ENCODE assay signal across 9 mouse cellular contexts in the genomic region with DNA sequence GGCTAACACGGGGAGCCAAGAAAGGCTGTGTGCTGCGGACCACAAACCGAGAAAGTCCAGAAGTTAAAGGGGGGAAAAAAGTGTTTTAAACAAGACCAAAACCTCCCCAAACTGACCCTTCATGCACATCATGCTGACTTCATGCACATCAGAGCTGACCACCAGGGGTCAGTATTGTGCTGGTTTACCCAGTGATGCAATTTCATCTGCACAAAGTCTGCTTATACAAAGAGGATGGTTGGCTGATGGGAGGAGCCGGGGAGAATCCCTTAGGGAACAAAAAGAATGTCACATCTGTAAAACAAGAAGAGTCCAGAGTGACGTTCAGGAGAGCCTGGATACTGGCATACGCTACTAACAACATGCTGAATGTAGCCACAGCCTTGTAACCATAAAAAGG. TPM values are rescaled to one million over a fixed set of nuclear protein-coding genes. Genes with fewer than 3 reads are reported as not detected.
DNase-seq lines count a peak whose midpoint lies in the region; ATAC-seq and TF ChIP-seq lines count a peak whose summit lies in the region.
"Had no signal": no experiment of that assay in that cellular context is flagged by ENCODE, and none has a peak within 500 bp of the region (broad histone marks: within the 10 kb centered on the region; RNA-seq: fewer than 3 reads in every experiment).

No protein-coding gene starts in this region.

- DNase-seq in G1E (ENCODE audit: low spot score), result peak; percentile 60
- peak; percentile 72 for DNase-seq in adrenal gland, postnatal 25 days
- DNase-seq in embryonic facial prominence, embryonic 14.5 days (ENCODE audit: low spot score), result peak; percentile 82
- peak; percentile 77 to 87 for DNase-seq in heart, postnatal 10 days
- peak; percentile 48 for DNase-seq in left cerebral cortex, adult 11 months (ENCODE audit: low spot score)
- DNase-seq in lung, postnatal 4 days, result peak; percentile 44 to 77
- peak; percentile 86 for DNase-seq in right cerebral cortex, postnatal 4 days

- no peak overlapping the region for H3K4me3 ChIP-seq in G1E (ENCODE audit: low read depth, low read length)
- no peak overlapping the region for H3K4me3 ChIP-seq in embryonic facial prominence, embryonic 14.5 days (ENCODE audit: low read depth, low read length)
- H3K4me3 ChIP-seq: stomach, embryonic 15.5 days had no signal

- H3K27me3 ChIP-seq in G1E (ENCODE audit: insufficient read depth, low read length), result no peaks in the 10 kb centered on the region
- H3K27me3 ChIP-seq in embryonic facial prominence, embryonic 14.5 days (replicated peaks; ENCODE audit: control insufficient read depth, insufficient read depth, low read length), result no peaks in the 10 kb centered on the region
- H3K27me3 ChIP-seq: stomach, embryonic 15.5 days had no signal

- peaks cover 71% of the 10 kb centered on the region for H3K4me1 ChIP-seq in G1E (ENCODE audit: insufficient read depth, low read depth, low read length)
- no peaks in the 10 kb centered on the region for H3K4me1 ChIP-seq in embryonic facial prominence, embryonic 14.5 days (ENCODE audit: control insufficient read depth, insufficient read depth, low read length)
- H3K4me1 ChIP-seq: stomach, embryonic 15.5 days had no signal

- TF ChIP-seq CTCF in G1E (IDR thresholded peaks at IDR 0.05; ENCODE audit: low read depth, low read length), result peak; percentile 92

- H3K4me2 ChIP-seq in embryonic facial prominence, embryonic 14.5 days (ENCODE audit: low read depth, low read length), result no peak overlapping the region
- H3K4me2 ChIP-seq: stomach, embryonic 15.5 days had no signal

- no peak overlapping the region for H3K9ac ChIP-seq in embryonic facial prominence, embryonic 14.5 days (ENCODE audit: low read depth, low read length)
- H3K9ac ChIP-seq: stomach, embryonic 15.5 days had no signal

- H3K36me3 ChIP-seq in G1E (replicated peaks), result no peaks in the 10 kb centered on the region
- no peaks in the 10 kb centered on the region for H3K36me3 ChIP-seq in embryonic facial prominence, embryonic 14.5 days (ENCODE audit: control insufficient read depth, insufficient read depth, low read length)
- H3K36me3 ChIP-seq: stomach, embryonic 15.5 days had no signal

- H3K9me3 ChIP-seq in G1E (replicated peaks), result no peaks in the 10 kb centered on the region
- H3K9me3 ChIP-seq in embryonic facial prominence, embryonic 14.5 days (ENCODE audit: control insufficient read depth, low read length), result no peaks in the 10 kb centered on the region
- H3K9me3 ChIP-seq: stomach, embryonic 15.5 days had no signal

- ATAC-seq in G1E (ENCODE audit: extremely low read depth, insufficient number of reproducible peaks, low FRiP score, poor library complexity, severe bottlenecking), result no peak
- ATAC-seq in embryonic facial prominence, embryonic 14.5 days (ENCODE audit: low read depth), result no peak
- no peak for ATAC-seq in inflammation-experienced regulatory T-cells, adult 6 months

- intact Hi-C loops in heart, postnatal 10 days (cut with DNase I), result loop anchor here (1.0 to 5.0 kb wide), 2 partner anchors 62 to 327 kb away; no protein-coding TSS in a partner anchor

- no peak overlapping the region for H3K27ac ChIP-seq in embryonic facial prominence, embryonic 14.5 days (replicated peaks; ENCODE audit: low read depth, low read length)
- H3K27ac ChIP-seq: stomach, embryonic 15.5 days had no signal

- 30% methylated on average over 6 of the region's 6 CpGs for WGBS in embryonic facial prominence, embryonic 14.5 days

RNA-seq across cellular contexts. Expression of a gene that starts 10.8 kb away (rescaled TPM):
- total RNA-seq in G1E (2014; fragmentation: Nextera tagmentation), result 2.3 TPM in 1 of 2 replicates, not detected in the other
- 1.4 and 2.2 TPM in 2 replicates for total RNA-seq in G1E (2017)
- polyA plus RNA-seq in G1E (2012), result 0.22 and 0.33 TPM in 2 replicates
- 0.52 and 1.00 TPM in 2 replicates for total RNA-seq in adrenal gland, postnatal 25 days (2021)
- 0.13 and 0.21 TPM in 2 replicates for polyA plus RNA-seq in embryonic facial prominence, embryonic 14.5 days (2014; fragmentation: Nextera tagmentation; extraction: Ambion mirVana)
- under 1 TPM; 0.14 to 0.97 TPM for total RNA-seq in heart, postnatal 10 days (2021)
- 1 to 10 TPM in 1 of 3 experiments, under 1 TPM in 1, not detected in 1; 0.55 to 1.3 TPM for polyA plus RNA-seq in inflammation-experienced regulatory T-cells, adult 6 months (2017; shearing (Covaris generic))

RNA-seq across cellular contexts. Expression of a gene that starts 24.4 kb away (rescaled TPM):
- total RNA-seq in G1E (2014; fragmentation: Nextera tagmentation), result 84.3 and 99.8 TPM in 2 replicates
- total RNA-seq in G1E (2017), result 63.4 and 71.0 TPM in 2 replicates
- 14.3 and 15.6 TPM in 2 replicates for polyA plus RNA-seq in G1E (2012)
- total RNA-seq in adrenal gland, postnatal 25 days (2021), result 0.15 TPM in 1 of 2 replicates, not detected in the other
- polyA plus RNA-seq in embryonic facial prominence, embryonic 14.5 days (2014; fragmentation: Nextera tagmentation; extraction: Ambion mirVana), result 0.14 and 0.28 TPM in 2 replicates
- under 1 TPM; 0.42 to 0.69 TPM for total RNA-seq in heart, postnatal 10 days (2021)
- 10 to 100 TPM in 2 of 3 experiments, under 1 TPM in 1; 0.69 to 12.3 (median 11.3) TPM for polyA plus RNA-seq in inflammation-experienced regulatory T-cells, adult 6 months (2017; shearing (Covaris generic))

RNA-seq across cellular contexts. Expression of a gene that starts 27.3 kb away (rescaled TPM):
- not detected in 2 replicates for total RNA-seq in G1E (2014; fragmentation: Nextera tagmentation)
- not detected in 2 replicates for total RNA-seq in G1E (2017)
- polyA plus RNA-seq in G1E (2012), result not detected in 2 replicates
- total RNA-seq in adrenal gland, postnatal 25 days (2021), result not detected in 2 replicates
- 0.24 TPM in 1 of 2 replicates, not detected in the other for polyA plus RNA-seq in embryonic facial prominence, embryonic 14.5 days (2014; fragmentation: Nextera tagmentation; extraction: Ambion mirVana)
- total RNA-seq in heart, postnatal 10 days (2021), result not detected
- polyA plus RNA-seq in inflammation-experienced regulatory T-cells, adult 6 months (2017; shearing (Covaris generic)), result not detected

RNA-seq across cellular contexts. Expression of a gene that starts 41.1 kb away (rescaled TPM):
- total RNA-seq in G1E (2014; fragmentation: Nextera tagmentation) (1.0 and 1.7 TPM in 2 replicates), G1E (2017) (0.87 and 0.93 TPM in 2 replicates)
- polyA plus RNA-seq in G1E (2012), result 0.20 and 0.21 TPM in 2 replicates
- total RNA-seq in adrenal gland, postnatal 25 days (2021), result 0.12 TPM in 1 of 2 replicates, not detected in the other
- polyA plus RNA-seq in embryonic facial prominence, embryonic 14.5 days (2014; fragmentation: Nextera tagmentation; extraction: Ambion mirVana), result 0.07 and 1.0 TPM in 2 replicates
- total RNA-seq in heart, postnatal 10 days (2021), result under 1 TPM in 1 of 2 experiments, not detected in 1; 0.15 TPM
- 1 to 10 TPM in 2 of 3 experiments, not detected in 1; 2.8 to 5.6 TPM for polyA plus RNA-seq in inflammation-experienced regulatory T-cells, adult 6 months (2017; shearing (Covaris generic))

RNA-seq across cellular contexts. Expression of a gene that starts 42.3 kb away (rescaled TPM):
- not detected in 2 replicates for total RNA-seq in G1E (2014; fragmentation: Nextera tagmentation)
- 0.05 and 0.06 TPM in 2 replicates for total RNA-seq in G1E (2017)
- not detected in 2 replicates for polyA plus RNA-seq in G1E (2012)
- not detected in 2 replicates for total RNA-seq in adrenal gland, postnatal 25 days (2021)
- polyA plus RNA-seq in embryonic facial prominence, embryonic 14.5 days (2014; fragmentation: Nextera tagmentation; extraction: Ambion mirVana), result 0.08 TPM in 1 of 2 replicates, not detected in the other
- total RNA-seq in heart, postnatal 10 days (2021), result under 1 TPM; 0.12 to 0.15 TPM
- polyA plus RNA-seq in inflammation-experienced regulatory T-cells, adult 6 months (2017; shearing (Covaris generic)), result not detected

Comparison
In these comparisons a context has a peak if more than half of its experiments do, and no peak if none do; other contexts are left out.
1. RNA of a gene that starts 24.4 kb away (total RNA-seq): 63.4 to 99.8 TPM in G1E; 0.42 to 0.69 TPM in heart, postnatal 10 days and 0.15 TPM in adrenal gland, postnatal 25 days; every median in the first group is over 10 times any median in the second.
2. Peak in every context shown above with its lines, with median percentiles within 50 percentile points of each other: DNase-seq.